Mouse (Mus musculus) naive thymus-derived CD4-positive, alpha-beta T cell, adult 2 months (primary cell): ENCODE data around the gene Tmprss4.

Experiments
- DNase-seq: peaks from one replicate; pipeline ENCODE4 v3.0.0-alpha.2; 2011; ENCODE audit warnings: low read depth

Tmprss4 gene

GRCm38 (mm10) chr9:45136442-45137169 lies 67.3 kb downstream of the Tmprss4 start:
- DNase-seq = no peak

GRCm38 (mm10) chr9:45133484-45134310 lies 70.2 kb downstream of the Tmprss4 start:
- DNase-seq = peak; percentile 87

- DNase-seq = no peak
These were observed 73.8 kb downstream of the Tmprss4 start for GRCm38 (mm10) chr9:45130119-45130518.

- DNase-seq = peak; percentile 66
These were observed 77.0 kb downstream of the Tmprss4 start for GRCm38 (mm10) chr9:45126941-45127340.

- no peak for DNase-seq
These were observed 78.7 kb downstream of the Tmprss4 start for GRCm38 (mm10) chr9:45125211-45125610.
